Mouse (Mus musculus): ENCODE measurements at regions not wholly inside any gene's neighbourhood (a gene's known extent, or its start where the extent isn't known, plus 50 kb on each side); places are given as distances from the start of the nearest gene placed in this dataset.

- ATAC-seq (ENCODE audit: low FRiP score, low TSS enrichment), result no peak
These were observed 623.8 kb downstream of the Tmem114 start for GRCm38 (mm10) chr16:7801161-7801560.

GRCm38 (mm10) chr16:7797176-7797786 lies 627.7 kb downstream of the Tmem114 start:
- no peak overlapping the region for H3K4me2 ChIP-seq (replicated peaks; ENCODE audit: low read depth, low read length)
- no peaks in the 10 kb centered on the region for H3K4me1 ChIP-seq (ENCODE audit: control insufficient read depth, insufficient read depth, low read length)
- H3K36me3 ChIP-seq (ENCODE audit: control insufficient read depth, insufficient read depth, low read length), result no peaks in the 10 kb centered on the region
- no peak for ATAC-seq (ENCODE audit: low FRiP score, low TSS enrichment)
- H3K9me3 ChIP-seq (ENCODE audit: control insufficient read depth, low read length), result no peaks in the 10 kb centered on the region
- no peaks in the 10 kb centered on the region for H3K27me3 ChIP-seq (ENCODE audit: control insufficient read depth, insufficient read depth, low read length)
- WGBS, result 68% methylated on average over 8 of the region's 8 CpGs
- H3K9ac ChIP-seq (ENCODE audit: low read depth, low read length), result no peak overlapping the region
- H3K27ac ChIP-seq (ENCODE audit: low read depth, low read length), result no peak overlapping the region
- H3K4me3 ChIP-seq (ENCODE audit: low read length), result no peak overlapping the region

More at GRCm38 (mm10) chr16:7801161-7801560, 623.8 kb downstream of the Tmem114 start:
- H3K36me3 ChIP-seq (ENCODE audit: control insufficient read depth, insufficient read depth, low read length), result no peaks in the 10 kb centered on the region
- WGBS, result 88% methylated on average over 2 of the region's 2 CpGs
- no peak overlapping the region for H3K4me2 ChIP-seq (replicated peaks; ENCODE audit: low read depth, low read length)
- no peak overlapping the region for H3K4me3 ChIP-seq (ENCODE audit: low read length)
- H3K4me1 ChIP-seq (ENCODE audit: control insufficient read depth, insufficient read depth, low read length), result no peaks in the 10 kb centered on the region
- no peak overlapping the region for H3K27ac ChIP-seq (ENCODE audit: low read depth, low read length)
- no peak overlapping the region for H3K9ac ChIP-seq (ENCODE audit: low read depth, low read length)
- no peaks in the 10 kb centered on the region for H3K27me3 ChIP-seq (ENCODE audit: control insufficient read depth, insufficient read depth, low read length)
- no peaks in the 10 kb centered on the region for H3K9me3 ChIP-seq (ENCODE audit: control insufficient read depth, low read length)

GRCm38 (mm10) chr16:7795561-7795960 lies 629.4 kb downstream of the Tmem114 start:
- H3K4me2 ChIP-seq (replicated peaks; ENCODE audit: low read depth, low read length), result no peak overlapping the region
- no peaks in the 10 kb centered on the region for H3K27me3 ChIP-seq (ENCODE audit: control insufficient read depth, insufficient read depth, low read length)
- H3K4me1 ChIP-seq (ENCODE audit: control insufficient read depth, insufficient read depth, low read length), result no peaks in the 10 kb centered on the region
- WGBS, result 28% methylated on average over 3 of the region's 3 CpGs
- no peak overlapping the region for H3K9ac ChIP-seq (ENCODE audit: low read depth, low read length)
- no peaks in the 10 kb centered on the region for H3K9me3 ChIP-seq (ENCODE audit: control insufficient read depth, low read length)
- H3K27ac ChIP-seq (ENCODE audit: low read depth, low read length), result no peak overlapping the region
- H3K4me3 ChIP-seq (ENCODE audit: low read length), result no peak overlapping the region
- no peak for ATAC-seq (ENCODE audit: low FRiP score, low TSS enrichment)
- H3K36me3 ChIP-seq (ENCODE audit: control insufficient read depth, insufficient read depth, low read length), result no peaks in the 10 kb centered on the region

- H3K4me3 ChIP-seq (ENCODE audit: low read length), result no peak overlapping the region
- H3K4me2 ChIP-seq (replicated peaks; ENCODE audit: low read depth, low read length), result no peak overlapping the region
- H3K9me3 ChIP-seq (ENCODE audit: control insufficient read depth, low read length), result no peaks in the 10 kb centered on the region
- no peaks in the 10 kb centered on the region for H3K27me3 ChIP-seq (ENCODE audit: control insufficient read depth, insufficient read depth, low read length)
- 93% methylated on average over 3 of the region's 3 CpGs for WGBS
- no peak for ATAC-seq (ENCODE audit: low FRiP score, low TSS enrichment)
- H3K27ac ChIP-seq (ENCODE audit: low read depth, low read length), result no peak overlapping the region
- no peak overlapping the region for H3K9ac ChIP-seq (ENCODE audit: low read depth, low read length)
- no peaks in the 10 kb centered on the region for H3K4me1 ChIP-seq (ENCODE audit: control insufficient read depth, insufficient read depth, low read length)
- no peaks in the 10 kb centered on the region for H3K36me3 ChIP-seq (ENCODE audit: control insufficient read depth, insufficient read depth, low read length)
These were observed 632.4 kb downstream of the Tmem114 start for GRCm38 (mm10) chr16:7792521-7792920.

DNA sequence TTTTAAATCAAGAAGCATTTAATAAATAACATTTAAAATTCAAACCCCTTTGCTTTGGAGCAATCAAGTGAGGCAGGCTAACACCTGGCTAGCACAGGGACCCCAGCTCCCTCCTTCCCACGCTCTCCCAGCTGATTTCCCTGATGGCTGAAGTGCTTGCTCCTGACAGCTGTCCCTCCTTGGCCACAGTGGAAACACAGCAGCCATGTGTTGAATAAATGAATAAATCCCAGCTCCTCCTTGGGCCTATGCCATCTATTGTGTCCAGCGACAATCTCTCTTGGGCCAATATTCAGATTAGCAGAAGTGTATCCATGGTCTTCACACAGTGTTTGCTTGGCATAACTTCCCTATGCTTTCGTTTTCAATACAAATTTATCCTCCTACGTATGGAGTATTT lies 634.7 kb downstream of the Tmem114 start:
- Histone ChIP-seq H3K4me1 (ENCODE audit: control insufficient read depth, insufficient read depth, low read length) (no peaks in the 10 kb centered on the region), H3K4me2 (replicated peaks; ENCODE audit: low read depth, low read length) (no peak overlapping the region), H3K4me3 (ENCODE audit: low read length) (no peak overlapping the region), H3K27me3 (ENCODE audit: control insufficient read depth, insufficient read depth, low read length) (no peaks in the 10 kb centered on the region), H3K27ac (ENCODE audit: low read depth, low read length) (no peak overlapping the region), H3K9ac (ENCODE audit: low read depth, low read length) (no peak overlapping the region), H3K9me3 (ENCODE audit: control insufficient read depth, low read length) (no peaks in the 10 kb centered on the region), H3K36me3 (ENCODE audit: control insufficient read depth, insufficient read depth, low read length) (no peaks in the 10 kb centered on the region)
- WGBS, result 82% methylated on average over 4 of the region's 4 CpGs
- no peak for ATAC-seq (ENCODE audit: low FRiP score, low TSS enrichment)

- H3K9me3 ChIP-seq (ENCODE audit: control insufficient read depth, low read length), result no peaks in the 10 kb centered on the region
- H3K27me3 ChIP-seq (ENCODE audit: control insufficient read depth, insufficient read depth, low read length), result no peaks in the 10 kb centered on the region
- no peak overlapping the region for H3K27ac ChIP-seq (ENCODE audit: low read depth, low read length)
- no peaks in the 10 kb centered on the region for H3K4me1 ChIP-seq (ENCODE audit: control insufficient read depth, insufficient read depth, low read length)
- no peak overlapping the region for H3K4me2 ChIP-seq (replicated peaks; ENCODE audit: low read depth, low read length)
- H3K9ac ChIP-seq (ENCODE audit: low read depth, low read length), result no peak overlapping the region
- H3K36me3 ChIP-seq (ENCODE audit: control insufficient read depth, insufficient read depth, low read length), result no peaks in the 10 kb centered on the region
- 80% methylated on average over 2 of the region's 2 CpGs for WGBS
- ATAC-seq (ENCODE audit: low FRiP score, low TSS enrichment), result no peak
- no peak overlapping the region for H3K4me3 ChIP-seq (ENCODE audit: low read length)
These were observed 636.7 kb downstream of the Tmem114 start for GRCm38 (mm10) chr16:7788209-7788608.

DNA sequence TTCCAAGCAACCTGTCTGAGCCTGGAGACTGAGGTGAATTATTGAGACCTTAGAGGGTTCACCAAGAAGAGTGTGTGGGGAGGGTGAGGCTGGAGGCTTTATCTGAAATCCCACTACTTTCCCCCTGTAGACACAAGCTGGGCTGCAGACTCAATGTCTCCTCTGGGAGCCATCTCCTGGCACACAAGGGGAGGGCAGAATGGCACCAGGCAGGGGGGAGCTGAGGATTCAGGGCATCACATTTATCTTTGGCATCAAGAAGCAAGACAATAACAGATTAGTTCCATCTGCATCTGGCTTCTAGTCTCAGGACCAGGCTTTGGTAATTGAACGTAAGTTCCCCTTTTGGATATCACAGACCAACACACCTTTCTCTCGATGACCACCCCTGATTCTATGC lies 643.4 kb downstream of the Tmem114 start:
- no peak for ATAC-seq (ENCODE audit: low FRiP score, low TSS enrichment)
- H3K4me2 ChIP-seq (replicated peaks; ENCODE audit: low read depth, low read length), result no peak overlapping the region
- 81% methylated on average over 2 of the region's 2 CpGs for WGBS

DNA sequence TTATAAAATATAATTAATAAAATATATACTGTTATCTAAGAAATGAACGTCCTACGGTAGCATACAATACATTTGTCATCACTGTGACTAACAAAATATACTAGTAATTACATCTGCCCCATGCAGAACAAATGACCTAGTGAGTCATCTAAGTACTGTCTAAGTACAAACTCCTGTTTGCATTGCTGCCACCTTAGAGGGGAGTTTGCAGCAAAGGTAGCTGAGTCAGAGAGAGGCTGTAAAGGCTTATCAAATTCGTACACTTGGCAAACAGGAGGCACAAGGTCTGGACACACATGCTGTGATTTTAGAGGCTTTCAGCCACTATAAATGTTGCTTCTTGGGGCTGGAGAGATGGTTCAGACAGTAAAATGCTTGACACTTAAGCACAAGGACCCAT lies 649.3 kb downstream of the Tmem114 start:
- Histone ChIP-seq H3K9ac (ENCODE audit: low read depth, low read length) (no peak overlapping the region), H3K27me3 (ENCODE audit: control insufficient read depth, insufficient read depth, low read length) (no peaks in the 10 kb centered on the region), H3K4me2 (replicated peaks; ENCODE audit: low read depth, low read length) (no peak overlapping the region), H3K36me3 (ENCODE audit: control insufficient read depth, insufficient read depth, low read length) (no peaks in the 10 kb centered on the region), H3K4me1 (ENCODE audit: control insufficient read depth, insufficient read depth, low read length) (no peaks in the 10 kb centered on the region), H3K4me3 (ENCODE audit: low read length) (no peak overlapping the region), H3K9me3 (ENCODE audit: control insufficient read depth, low read length) (no peaks in the 10 kb centered on the region), H3K27ac (ENCODE audit: low read depth, low read length) (no peak overlapping the region)
- ATAC-seq (ENCODE audit: low FRiP score, low TSS enrichment), result no peak
- WGBS, result 87% methylated on average over 3 of the region's 3 CpGs

More for the DNA sequence above, 643.4 kb downstream of the Tmem114 start:
- Histone ChIP-seq H3K4me3 (ENCODE audit: low read length) (no peak overlapping the region), H3K36me3 (ENCODE audit: control insufficient read depth, insufficient read depth, low read length) (no peaks in the 10 kb centered on the region), H3K27me3 (ENCODE audit: control insufficient read depth, insufficient read depth, low read length) (no peaks in the 10 kb centered on the region), H3K9ac (ENCODE audit: low read depth, low read length) (no peak overlapping the region), H3K27ac (ENCODE audit: low read depth, low read length) (no peak overlapping the region), H3K4me1 (ENCODE audit: control insufficient read depth, insufficient read depth, low read length) (no peaks in the 10 kb centered on the region), H3K9me3 (ENCODE audit: control insufficient read depth, low read length) (no peaks in the 10 kb centered on the region)

DNA sequence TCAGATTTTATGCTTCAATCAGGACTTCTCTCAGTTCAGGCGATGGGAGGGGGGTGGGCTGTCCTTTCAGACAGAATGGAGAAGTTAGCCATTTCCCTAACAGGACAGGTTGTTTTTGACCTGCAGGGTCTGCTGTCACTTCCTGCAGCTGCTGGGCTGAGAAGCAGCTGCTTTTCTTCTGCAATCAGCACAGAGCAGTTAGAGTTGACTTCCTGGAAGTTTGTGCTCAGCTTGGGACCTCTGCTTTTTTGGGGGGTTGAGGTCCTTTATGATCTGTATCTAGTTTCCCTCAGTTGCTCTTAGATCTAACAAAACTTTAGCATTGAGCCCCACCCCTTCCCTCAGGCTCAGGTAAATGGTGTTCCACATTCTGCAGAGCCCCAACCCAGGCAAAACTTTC lies 656.5 kb downstream of the Tmem114 start:
- Histone ChIP-seq H3K9ac (ENCODE audit: low read depth, low read length) (no peak overlapping the region), H3K36me3 (ENCODE audit: control insufficient read depth, insufficient read depth, low read length) (no peaks in the 10 kb centered on the region), H3K27ac (ENCODE audit: low read depth, low read length) (no peak overlapping the region), H3K4me2 (replicated peaks; ENCODE audit: low read depth, low read length) (no peak overlapping the region), H3K4me1 (ENCODE audit: control insufficient read depth, insufficient read depth, low read length) (no peaks in the 10 kb centered on the region; the same call in 1 of the 2 replicates), H3K27me3 (ENCODE audit: control insufficient read depth, insufficient read depth, low read length) (no peaks in the 10 kb centered on the region), H3K9me3 (ENCODE audit: control insufficient read depth, low read length) (no peaks in the 10 kb centered on the region), H3K4me3 (ENCODE audit: low read length) (no peak overlapping the region)
- no peak for ATAC-seq (ENCODE audit: low FRiP score, low TSS enrichment)
- 61% methylated on average over 1 of the region's 1 CpGs for WGBS

All from kidney, embryonic 14.5 days (tissue).